Mouse (Mus musculus) stomach, postnatal 0 days (tissue): Measurements from ENCODE around the gene Xcl1.

ENCODE experiments used
- CTCF ChIP-seq: IDR thresholded peaks from 2 replicates; pipeline ENCODE4 v1.5.1; 2016; ENCODE audit warnings: antibody characterized with exemption, low read depth, mild to moderate bottlenecking, moderate library complexity
- EP300 ChIP-seq: optimal IDR thresholded peaks from 2 replicates; pipeline ENCODE3; 2016; ENCODE audit warnings: antibody characterized with exemption

DNA sequence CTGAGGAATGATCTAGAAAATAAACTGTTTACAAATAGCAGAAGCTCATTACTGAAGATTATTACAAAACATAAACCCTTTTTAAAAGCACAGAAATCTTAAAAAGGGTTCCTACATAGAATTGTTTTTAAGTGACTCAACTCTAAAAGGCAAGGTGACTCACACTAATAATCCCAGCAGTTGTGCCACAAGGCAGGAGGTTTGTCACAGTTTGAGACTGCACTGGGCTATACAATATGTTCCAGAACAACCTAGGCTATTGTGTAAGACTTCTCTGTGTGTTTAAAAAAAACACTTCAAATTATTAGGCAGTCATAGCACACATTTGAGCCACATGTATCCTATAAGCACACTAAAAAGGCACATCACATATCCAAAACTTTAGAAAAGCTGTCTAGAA is 42.0 kb upstream of the Xcl1 start:
- TF ChIP-seq CTCF (no peak), EP300 (no peak)
